Mouse (Mus musculus) forebrain, postnatal 0 days (tissue): Measurements from ENCODE around the gene Fam234b. TPM values are rescaled to one million over a fixed set of nuclear protein-coding genes. Genes with fewer than 3 reads are reported as not detected.

Experiments
- ATAC-seq: fragments of 200-750 bp; cut with Nextera tagmentation; 2 replicates; pipeline ENCODE4 v1.8.0; 2017; ENCODE audit warnings: mild to moderate bottlenecking, moderate library complexity
- DNase-seq: peaks from one replicate; pipeline ENCODE4 v3.0.0-alpha.2; 2015
- H3K27ac ChIP-seq: fragments of 300-500 bp; sonication (generic); 2 replicates; pipeline ENCODE4 v1.5.1; 2014; ENCODE audit warnings: low read depth, mild to moderate bottlenecking, antibody characterized with exemption, low read length, moderate library complexity, mixed read lengths
- H3K27me3 ChIP-seq: fragments of 300-500 bp; sonication (generic); 2 replicates; pipeline ENCODE4 v1.6.1; 2014; ENCODE audit warnings: mild to moderate bottlenecking, low read length, mixed read lengths; ENCODE audit not compliant: insufficient read depth
- H3K36me3 ChIP-seq: fragments of 300-500 bp; sonication (generic); 2 replicates; pipeline ENCODE4 v1.6.1; 2014; ENCODE audit warnings: mild to moderate bottlenecking, moderate library complexity; ENCODE audit not compliant: insufficient read depth
- H3K4me1 ChIP-seq: fragments of 300-500 bp; sonication (generic); 2 replicates; pipeline ENCODE4 v1.6.1; 2014; ENCODE audit warnings: antibody characterized with exemption; ENCODE audit not compliant: insufficient read depth
- H3K4me2 ChIP-seq: fragments of 300-500 bp; sonication (generic); 2 replicates; pipeline ENCODE4 v1.6.1; 2014; ENCODE audit warnings: low read depth, mild to moderate bottlenecking, moderate library complexity
- H3K4me3 ChIP-seq: fragments of 300-500 bp; sonication (generic); 2 replicates; pipeline ENCODE4 v1.5.1; 2014; ENCODE audit warnings: low read depth, low read length, mixed read lengths
- H3K9ac ChIP-seq: fragments of 300-500 bp; sonication (generic); 2 replicates; pipeline ENCODE4 v1.6.1; 2014; ENCODE audit warnings: mild to moderate bottlenecking
- H3K9me3 ChIP-seq: fragments of 300-500 bp; sonication (generic); 2 replicates; pipeline ENCODE4 v1.6.1; 2016; ENCODE audit warnings: low read length
- CTCF ChIP-seq: sonication (generic); IDR thresholded peaks from 2 replicates; pipeline ENCODE4 v1.5.1; 2016; ENCODE audit warnings: antibody characterized with exemption, control low read depth, low read depth
- WGBS: fragments of 180-500 bp; shearing (Covaris S2); extraction: QIAGEN DNeasy Blood & Tissue Kit; methylation state at CpG from one replicate; pipeline ENCODE4 v1.1.7; 2014; 5-methylcytosine and 5-hydroxymethylcytosine counted together
- polyA plus RNA-seq: library from polyadenylated mRNA; unstranded; fragments of >200 nt; fragmentation: Nextera tagmentation; extraction: Ambion mirVana; gene quantifications from 2 replicates; pipeline ENCODE4 v1.2.1, GENCODE M21; 2015
- total RNA-seq: library from RNA; depleted of rRNA; stranded (reverse); fragments of >200 nt; gene quantifications from 2 replicates; pipeline ENCODE4 v1.2.3, GENCODE M21; 2014

Fam234b gene
- total and polyA plus RNA-seq, 2 experiments from 2014 or later = 81.3 to 118 TPM

- Histone ChIP-seq H3K27ac (no peak overlapping the region), H3K9ac (no peak overlapping the region), H3K36me3 (peaks cover 57% of the 10 kb centered on the region), H3K4me1 (no peaks in the 10 kb centered on the region), H3K27me3 (no peaks in the 10 kb centered on the region), H3K9me3 (no peaks in the 10 kb centered on the region), H3K4me3 (no peak overlapping the region), H3K4me2 (no peak overlapping the region)
- DNase-seq (no peak), ATAC-seq (no peak)
- TF ChIP-seq CTCF = no peak
- 91% methylated on average over 3 of the region's 3 CpGs for whole genome bisulfite sequencing
Observed at GRCm38 (mm10) chr6:135235742-135236141, 38.0 kb downstream of the Fam234b start.

GRCm38 (mm10) chr6:135236576-135236975 lies 38.8 kb downstream of the Fam234b start:
- no peaks in the 10 kb centered on the region for H3K4me1 ChIP-seq
- no peak for ATAC-seq
- WGBS = 90% methylated on average over 3 of the region's 3 CpGs
- H3K4me3 ChIP-seq = no peak overlapping the region
- H3K4me2 ChIP-seq = no peak overlapping the region
- peak; percentile 38 for TF ChIP-seq CTCF
- no peak for DNase-seq
- H3K27ac ChIP-seq = no peak overlapping the region
- H3K9me3 ChIP-seq = no peaks in the 10 kb centered on the region
- no peaks in the 10 kb centered on the region for H3K27me3 ChIP-seq
- H3K9ac ChIP-seq = no peak overlapping the region
- peaks cover 57% of the 10 kb centered on the region for H3K36me3 ChIP-seq

GRCm38 (mm10) chr6:135237326-135237725 lies 39.5 kb downstream of the Fam234b start:
- peaks cover 52% of the 10 kb centered on the region for H3K36me3 ChIP-seq
- H3K27me3 ChIP-seq = no peaks in the 10 kb centered on the region
- TF ChIP-seq CTCF = no peak
- no peaks in the 10 kb centered on the region for H3K4me1 ChIP-seq
- no peak overlapping the region for H3K4me2 ChIP-seq
- no peaks in the 10 kb centered on the region for H3K9me3 ChIP-seq
- H3K4me3 ChIP-seq = no peak overlapping the region
- DNase-seq = no peak
- no peak for ATAC-seq
- 79% methylated on average over 14 of the region's 14 CpGs for WGBS
- no peak overlapping the region for H3K27ac ChIP-seq
- no peak overlapping the region for H3K9ac ChIP-seq

- WGBS = 47% methylated on average over 4 of the region's 4 CpGs
Observed at GRCm38 (mm10) chr6:135238211-135238610, 40.4 kb downstream of the Fam234b start.

GRCm38 (mm10) chr6:135240361-135240760 lies 42.6 kb downstream of the Fam234b start:
- Histone ChIP-seq H3K36me3 (peaks cover 27% of the 10 kb centered on the region), H3K9me3 (no peaks in the 10 kb centered on the region), H3K27me3 (no peaks in the 10 kb centered on the region), H3K4me3 (no peak overlapping the region), H3K27ac (no peak overlapping the region), H3K9ac (no peak overlapping the region), H3K4me1 (no peaks in the 10 kb centered on the region), H3K4me2 (no peak overlapping the region)
- 97% methylated on average over 8 of the region's 8 CpGs for WGBS
- no peak for TF ChIP-seq CTCF
- DNase-seq (no peak), ATAC-seq (no peak)

More at GRCm38 (mm10) chr6:135238211-135238610, 40.4 kb downstream of the Fam234b start:
- TF ChIP-seq CTCF = no peak
- Histone ChIP-seq H3K27me3 (no peaks in the 10 kb centered on the region), H3K4me3 (no peak overlapping the region), H3K9ac (no peak overlapping the region), H3K36me3 (peaks cover 44% of the 10 kb centered on the region), H3K9me3 (no peaks in the 10 kb centered on the region), H3K4me2 (no peak overlapping the region), H3K4me1 (no peaks in the 10 kb centered on the region), H3K27ac (no peak overlapping the region)
- ATAC-seq (no peak), DNase-seq (no peak)

- no peaks in the 10 kb centered on the region for H3K27me3 ChIP-seq
- no peaks in the 10 kb centered on the region for H3K9me3 ChIP-seq
- no peak for ATAC-seq
- H3K9ac ChIP-seq = no peak overlapping the region
- DNase-seq = no peak
- no peak for TF ChIP-seq CTCF
- no peaks in the 10 kb centered on the region for H3K36me3 ChIP-seq
- no peak overlapping the region for H3K27ac ChIP-seq
- WGBS = 45% methylated on average over 8 of the region's 8 CpGs
- H3K4me3 ChIP-seq = no peak overlapping the region
- no peak overlapping the region for H3K4me2 ChIP-seq
- H3K4me1 ChIP-seq = peaks cover 7% of the 10 kb centered on the region; the same call in 1 of the 2 replicates
Observed at GRCm38 (mm10) chr6:135245586-135245985, 47.8 kb downstream of the Fam234b start.

- 66% methylated on average over 6 of the region's 6 CpGs for WGBS
- DNase-seq (no peak), ATAC-seq (no peak)
- Histone ChIP-seq H3K4me3 (no peak overlapping the region), H3K27me3 (no peaks in the 10 kb centered on the region), H3K9me3 (no peaks in the 10 kb centered on the region), H3K4me1 (peaks cover 20% of the 10 kb centered on the region), H3K36me3 (no peaks in the 10 kb centered on the region), H3K4me2 (no peak overlapping the region), H3K27ac (no peak overlapping the region), H3K9ac (no peak overlapping the region)
- TF ChIP-seq CTCF = no peak
Observed at GRCm38 (mm10) chr6:135247861-135248260, 50.1 kb downstream of the Fam234b start.
